Comparison of ENCODE assay signal across 19 mouse cellular contexts in the genomic region with DNA sequence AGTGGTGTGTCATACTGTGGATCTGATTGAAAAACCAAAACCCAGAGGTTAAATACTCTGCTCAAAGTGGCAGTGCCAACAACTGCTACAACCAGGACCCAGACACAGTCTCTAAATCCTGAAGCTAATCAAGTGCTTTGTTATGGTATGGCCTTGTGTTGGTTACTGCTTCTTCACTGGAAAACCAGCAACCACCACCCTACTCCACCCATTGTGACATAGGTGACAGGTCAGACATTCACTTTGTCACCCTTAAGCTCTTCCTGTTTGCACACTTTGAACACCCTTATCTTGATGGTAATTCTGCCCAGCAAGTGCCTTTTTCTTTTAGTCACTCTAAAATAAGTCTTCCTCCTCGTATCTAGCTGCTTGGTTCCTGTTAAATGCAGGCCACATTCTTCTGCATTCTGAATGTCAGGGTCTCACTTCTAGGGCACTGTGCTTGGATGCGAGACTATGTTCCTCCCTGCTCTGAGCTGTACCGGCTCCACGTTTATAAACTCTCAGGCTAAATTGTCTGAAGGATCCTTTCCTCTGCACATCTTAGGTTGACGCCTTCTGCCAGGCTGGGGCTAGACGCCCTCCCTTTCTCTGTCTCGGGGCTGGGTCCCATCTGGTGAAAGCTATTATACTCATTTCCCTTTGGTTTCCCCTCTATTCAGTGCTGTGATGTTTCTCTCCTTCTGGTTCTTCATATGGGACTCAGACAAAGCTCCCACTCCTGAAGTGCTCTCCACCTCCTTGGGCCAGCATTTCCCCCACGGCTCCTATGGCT. TPM values are rescaled to one million over a fixed set of nuclear protein-coding genes. Genes with fewer than 3 reads are reported as not detected.
DNase-seq lines count a peak whose midpoint lies in the region; ATAC-seq and TF ChIP-seq lines count a peak whose summit lies in the region.
"Had no signal": no experiment of that assay in that cellular context is flagged by ENCODE, and none has a peak within 500 bp of the region (broad histone marks: within the 10 kb centered on the region; RNA-seq: fewer than 3 reads in every experiment).

No protein-coding gene starts in this region.

- H3K27me3 ChIP-seq in forebrain, embryonic 12.5 days, result no peaks in the 10 kb centered on the region
- H3K27me3 ChIP-seq in forebrain, embryonic 10.5 days (ENCODE audit: poor library complexity, severe bottlenecking), result no peaks in the 10 kb centered on the region
- no peaks in the 10 kb centered on the region for H3K27me3 ChIP-seq in thymus, adult 2 months (ENCODE audit: control insufficient read depth, insufficient read depth, low read length)
- H3K27me3 ChIP-seq: limb, embryonic 15.5 days had no signal

- WGBS in forebrain, embryonic 12.5 days, result 67% methylated on average over 8 of the region's 8 CpGs
- WGBS in forebrain, embryonic 10.5 days, result 82% methylated on average over 8 of the region's 8 CpGs
- 34% methylated on average over 8 of the region's 8 CpGs for WGBS in thymus, adult 2 months

- no peaks in the 10 kb centered on the region for H3K36me3 ChIP-seq in forebrain, embryonic 12.5 days (replicated peaks)
- no peaks in the 10 kb centered on the region for H3K36me3 ChIP-seq in forebrain, embryonic 10.5 days (replicated peaks)
- no peaks in the 10 kb centered on the region for H3K36me3 ChIP-seq in thymus, adult 2 months (ENCODE audit: control insufficient read depth, insufficient read depth, low read length)
- H3K36me3 ChIP-seq: limb, embryonic 15.5 days had no signal

- no peaks in the 10 kb centered on the region for H3K9me3 ChIP-seq in forebrain, embryonic 12.5 days
- H3K9me3 ChIP-seq in forebrain, embryonic 10.5 days, result no peaks in the 10 kb centered on the region
- H3K9me3 ChIP-seq: limb, embryonic 15.5 days had no signal

- no peak for TF ChIP-seq POLR2A in thymus, adult 2 months (IDR thresholded peaks at IDR 0.05; ENCODE audit: control insufficient read depth, extremely low read depth, insufficient read depth, low read length, poor library complexity)

- no peaks in the 10 kb centered on the region for H3K4me1 ChIP-seq in forebrain, embryonic 12.5 days
- no peaks in the 10 kb centered on the region for H3K4me1 ChIP-seq in forebrain, embryonic 10.5 days
- peaks cover 19% of the 10 kb centered on the region for H3K4me1 ChIP-seq in thymus, adult 2 months (replicated peaks; ENCODE audit: control insufficient read depth, insufficient read depth, low read length)
- H3K4me1 ChIP-seq: limb, embryonic 15.5 days had no signal

- no peak overlapping the region for H3K4me3 ChIP-seq in forebrain, embryonic 12.5 days (replicated peaks)
- H3K4me3 ChIP-seq in forebrain, embryonic 10.5 days, result no peak overlapping the region
- H3K4me3 ChIP-seq in thymus, adult 2 months (ENCODE audit: control insufficient read depth, insufficient read depth, low read length), result no peak overlapping the region
- H3K4me3 ChIP-seq: limb, embryonic 15.5 days had no signal

- H3K9ac ChIP-seq in forebrain, embryonic 12.5 days, result no peak overlapping the region
- H3K9ac ChIP-seq: limb, embryonic 15.5 days; lung, embryonic 14.5 days had no signal

- TF ChIP-seq CTCF in thymus, adult 2 months (IDR thresholded peaks at IDR 0.05; ENCODE audit: borderline replicate concordance, control insufficient read depth, extremely low read depth, insufficient read depth, low read length, poor library complexity), result no peak

- 0 out of 2 replicates have a peak, but pooled peaks have one; percentile 39 for ATAC-seq in forebrain, embryonic 12.5 days (ENCODE audit: low FRiP score)
- peak; percentile 33 for ATAC-seq in megakaryocyte progenitor cell, adult 5-6 weeks (replicated peaks; ENCODE audit: poor library complexity)

- DNase-seq in forebrain, embryonic 10.5 days (ENCODE audit: extremely low spot score, low spot score), result no peak
- no peak for DNase-seq in thymus, adult 2 months
- DNase-seq in thymus, postnatal 10 days (ENCODE audit: low spot score in 2 of 2), result no peak
- DNase-seq in heart, postnatal 4 days, result no peak
- no peak for DNase-seq in adipocyte (ENCODE audit: low spot score)
- no peak for DNase-seq in cerebellum, postnatal 36 days
- DNase-seq: adrenal gland, postnatal 25 days; cerebellum, adult 11 months; heart, adult 11 months; kidney, adult 8-10 months; lung, embryonic 14.5 days; right cerebral cortex, postnatal 25 days had no signal

- no peak overlapping the region for H3K27ac ChIP-seq in forebrain, embryonic 12.5 days
- H3K27ac ChIP-seq in forebrain, embryonic 10.5 days, result no peak overlapping the region
- H3K27ac ChIP-seq in thymus, adult 2 months (ENCODE audit: control insufficient read depth, insufficient read depth, low read length), result peak overlapping the region; percentile 92
- H3K27ac ChIP-seq: limb, embryonic 15.5 days had no signal

- no peak overlapping the region for H3K4me2 ChIP-seq in forebrain, embryonic 12.5 days
- H3K4me2 ChIP-seq: limb, embryonic 15.5 days; lung, embryonic 14.5 days had no signal

RNA-seq across cellular contexts. Expression of gene Atp6v1g3, which starts 30.8 kb away (rescaled TPM):
- polyA plus RNA-seq in forebrain, embryonic 12.5 days (2016; fragmentation: Nextera tagmentation; extraction: Ambion mirVana), result 0.23 TPM in 1 of 2 replicates, not detected in the other
- polyA plus RNA-seq in forebrain, embryonic 10.5 days (2016; fragmentation: Nextera tagmentation; extraction: Ambion mirVana), result not detected in 2 replicates
- polyA plus RNA-seq in thymus, adult 2 months (2012; rRNA removed), result 0.07 TPM in 1 of 2 replicates, not detected in the other
- total RNA-seq in megakaryocyte progenitor cell, adult 5-6 weeks (2015), result not detected in 2 replicates
- not detected in 2 replicates for total RNA-seq in megakaryocyte progenitor cell, adult 5-6 weeks (2017)
- total RNA-seq in heart, postnatal 4 days (2021), result not detected
- total RNA-seq: adrenal gland, postnatal 25 days; heart, postnatal 25 days; layer of hippocampus, adult 8-10 months; midbrain, postnatal 0 days had no signal
- polyA plus RNA-seq: lung, embryonic 14.5 days; midbrain, postnatal 0 days; testis, adult 2 months had no signal
